Mouse (Mus musculus): ENCODE measurements around the gene Plagl2. TPM values are rescaled to one million over a fixed set of nuclear protein-coding genes. Genes with fewer than 3 reads are reported as not detected.

The Plagl2 gene
- polyA plus RNA-seq, 1 experiment from 2014 or later = 27.4 TPM

GRCm38 (mm10) chr2:153179961-153180360 lies 61.3 kb downstream of the Plagl2 start:
- WGBS = 90% methylated on average over 3 of the region's 3 CpGs
- H3K9me3 ChIP-seq (replicated peaks; ENCODE audit: control insufficient read depth, low read length) = no peaks in the 10 kb centered on the region
- H3K36me3 ChIP-seq (replicated peaks; ENCODE audit: control insufficient read depth, insufficient read depth, low read depth, low read length) = no peaks in the 10 kb centered on the region; the same call in 1 of the 2 replicates
- H3K4me3 ChIP-seq (ENCODE audit: low read depth, low read length) = no peak overlapping the region
- DNase-seq (ENCODE audit: low spot score) (no peak), ATAC-seq (replicated peaks; ENCODE audit: insufficient number of reproducible peaks, low FRiP score, low TSS enrichment, low read depth) (no peak)
- H3K4me2 ChIP-seq (ENCODE audit: low read depth, low read length) = no peak overlapping the region
- no peak overlapping the region for H3K27ac ChIP-seq (replicated peaks; ENCODE audit: low read depth, low read length)
- H3K4me1 ChIP-seq (ENCODE audit: control insufficient read depth, insufficient read depth, low read length) = no peaks in the 10 kb centered on the region
- H3K9ac ChIP-seq (replicated peaks; ENCODE audit: low read length) = no peak overlapping the region
- H3K27me3 ChIP-seq (ENCODE audit: control insufficient read depth, insufficient read depth, low read length) = no peaks in the 10 kb centered on the region

DNA sequence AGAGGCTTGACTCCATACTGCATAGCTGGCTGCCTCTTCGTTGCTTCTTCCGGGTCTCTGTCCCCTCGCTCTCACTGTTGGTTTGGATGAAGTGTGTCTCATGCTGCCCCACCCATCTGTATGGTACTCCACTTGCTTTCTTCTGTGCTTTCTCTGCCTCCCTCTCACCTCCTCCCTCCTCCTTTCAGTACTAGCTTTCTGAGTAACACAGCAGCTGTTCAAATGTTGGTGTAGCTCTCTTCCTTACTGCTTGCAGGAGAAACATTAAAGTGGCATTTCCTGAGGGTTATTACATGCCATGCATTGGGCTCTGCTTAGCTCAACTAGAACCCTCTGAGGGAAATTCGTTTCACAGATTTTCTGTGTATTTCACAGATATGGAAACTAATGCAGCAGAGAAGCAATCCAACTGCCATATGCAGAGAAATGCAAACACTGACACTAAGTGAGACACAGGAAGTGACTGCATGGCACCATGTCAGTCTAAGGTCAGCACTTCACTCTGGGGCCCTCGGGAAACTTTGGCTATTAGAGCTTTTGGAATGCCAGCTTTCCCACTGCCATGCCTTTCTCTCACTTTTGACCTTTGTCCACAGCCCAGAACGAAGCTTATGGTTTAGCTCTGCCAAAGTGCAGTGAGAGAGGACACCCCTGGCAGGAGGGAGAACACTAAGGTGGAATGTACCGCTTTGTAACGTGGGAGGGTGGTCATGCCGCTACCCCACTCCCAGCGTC lies 61.9 kb downstream of the Plagl2 start:
- WGBS = 79% methylated on average over 10 of the region's 10 CpGs
- H3K9me3 ChIP-seq (replicated peaks; ENCODE audit: control insufficient read depth, low read length) = no peaks in the 10 kb centered on the region
- H3K4me3 ChIP-seq (ENCODE audit: low read depth, low read length) = no peak overlapping the region
- H3K9ac ChIP-seq (replicated peaks; ENCODE audit: low read length) = no peak overlapping the region
- DNase-seq (ENCODE audit: low spot score) (no peak), ATAC-seq (replicated peaks; ENCODE audit: insufficient number of reproducible peaks, low FRiP score, low TSS enrichment, low read depth) (no peak)
- H3K4me1 ChIP-seq (ENCODE audit: control insufficient read depth, insufficient read depth, low read length) = no peaks in the 10 kb centered on the region
- no peaks in the 10 kb centered on the region; the same call in 1 of the 2 replicates for H3K36me3 ChIP-seq (replicated peaks; ENCODE audit: control insufficient read depth, insufficient read depth, low read depth, low read length)
- H3K27ac ChIP-seq (replicated peaks; ENCODE audit: low read depth, low read length) = no peak overlapping the region
- H3K4me2 ChIP-seq (ENCODE audit: low read depth, low read length) = no peak overlapping the region
- no peaks in the 10 kb centered on the region for H3K27me3 ChIP-seq (ENCODE audit: control insufficient read depth, insufficient read depth, low read length)

Other genes with a start within 250 kb of the Plagl2 start
- gene Pdrg1, start 226.0 kb downstream of the Plagl2 start, polyA plus RNA-seq (2014; fragmentation: Nextera tagmentation; extraction: Ambion mirVana) = 71.4 and 75.6 TPM in 2 replicates
- 0.07 and 0.36 TPM in 2 replicates for gene Xkr7, start 209.6 kb downstream of the Plagl2 start, polyA plus RNA-seq (2014; fragmentation: Nextera tagmentation; extraction: Ambion mirVana)
- gene Ccm2l, start 175.5 kb downstream of the Plagl2 start, polyA plus RNA-seq (2014; fragmentation: Nextera tagmentation; extraction: Ambion mirVana) = 1.3 and 1.7 TPM in 2 replicates
- gene Hck, start 133.0 kb downstream of the Plagl2 start, polyA plus RNA-seq (2014; fragmentation: Nextera tagmentation; extraction: Ambion mirVana) = 1.8 TPM in 2 replicates
- gene Tm9sf4, start 80.1 kb downstream of the Plagl2 start, polyA plus RNA-seq (2014; fragmentation: Nextera tagmentation; extraction: Ambion mirVana) = 82.2 and 84.0 TPM in 2 replicates
- gene Tspyl3, start 16.0 kb downstream of the Plagl2 start, polyA plus RNA-seq (2014; fragmentation: Nextera tagmentation; extraction: Ambion mirVana) = 8.5 and 8.6 TPM in 2 replicates
- 7.5 and 8.0 TPM in 2 replicates for gene Pofut1, start 107 bp upstream of the Plagl2 start, polyA plus RNA-seq (2014; fragmentation: Nextera tagmentation; extraction: Ambion mirVana)
- 6.9 and 7.6 TPM in 2 replicates for gene Kif3b, start 50.0 kb upstream of the Plagl2 start, polyA plus RNA-seq (2014; fragmentation: Nextera tagmentation; extraction: Ambion mirVana)
- gene Asxl1, start 104.4 kb upstream of the Plagl2 start, polyA plus RNA-seq (2014; fragmentation: Nextera tagmentation; extraction: Ambion mirVana) = 20.4 and 21.0 TPM in 2 replicates

Measured in embryonic facial prominence, embryonic 11.5 days (tissue).